Comparison of ENCODE assay signal across 13 mouse cellular contexts in the genomic region with DNA sequence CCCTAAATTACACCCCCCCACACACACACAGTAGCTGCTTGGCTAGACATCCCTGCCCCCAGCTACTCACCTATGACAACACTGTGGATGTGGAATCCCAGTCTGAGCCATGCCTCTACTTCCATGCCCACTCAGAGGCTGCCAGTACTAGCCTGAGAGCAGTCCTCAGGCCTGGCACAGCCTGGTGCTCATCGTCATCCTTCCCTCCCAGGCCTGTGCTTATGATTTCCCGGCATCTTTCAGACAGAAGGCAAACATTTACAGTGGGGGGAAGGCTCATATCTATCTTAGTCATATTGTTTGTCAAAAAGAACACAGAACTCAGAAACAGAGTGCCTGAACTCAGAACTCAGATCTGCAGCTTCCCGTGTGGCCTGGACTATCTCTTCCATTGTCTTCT. TPM values are rescaled to one million over a fixed set of nuclear protein-coding genes. Genes with fewer than 3 reads are reported as not detected.
DNase-seq lines count a peak whose midpoint lies in the region; ATAC-seq and TF ChIP-seq lines count a peak whose summit lies in the region.
"Had no signal": no experiment of that assay in that cellular context is flagged by ENCODE, and none has a peak within 500 bp of the region (broad histone marks: within the 10 kb centered on the region; RNA-seq: fewer than 3 reads in every experiment).

No protein-coding gene starts in this region.

- no peaks in the 10 kb centered on the region for H3K9me3 ChIP-seq in intestine, embryonic 15.5 days
- no peaks in the 10 kb centered on the region for H3K9me3 ChIP-seq in intestine, embryonic 16.5 days (ENCODE audit: control insufficient read depth, low read length)
- H3K9me3 ChIP-seq in neural tube, embryonic 13.5 days, result no peaks in the 10 kb centered on the region
- no peaks in the 10 kb centered on the region for H3K9me3 ChIP-seq in stomach, postnatal 0 days (ENCODE audit: control insufficient read depth, low read length)
- H3K9me3 ChIP-seq: heart, embryonic 13.5 days; kidney, embryonic 15.5 days had no signal

- no peak overlapping the region for H3K9ac ChIP-seq in intestine, embryonic 15.5 days
- no peak overlapping the region for H3K9ac ChIP-seq in intestine, embryonic 16.5 days (ENCODE audit: low read depth, low read length)
- H3K9ac ChIP-seq in neural tube, embryonic 13.5 days, result no peak overlapping the region
- H3K9ac ChIP-seq in stomach, postnatal 0 days (ENCODE audit: low read length), result no peak overlapping the region
- H3K9ac ChIP-seq: heart, embryonic 13.5 days; kidney, embryonic 15.5 days had no signal

- H3K4me2 ChIP-seq in intestine, embryonic 15.5 days (replicated peaks), result no peak overlapping the region
- no peak overlapping the region for H3K4me2 ChIP-seq in intestine, embryonic 16.5 days (ENCODE audit: low read depth, low read length)
- H3K4me2 ChIP-seq in neural tube, embryonic 13.5 days, result no peak overlapping the region
- no peak overlapping the region for H3K4me2 ChIP-seq in stomach, postnatal 0 days (replicated peaks; ENCODE audit: low read depth)
- H3K4me2 ChIP-seq: heart, embryonic 13.5 days; kidney, embryonic 15.5 days had no signal

- peak; percentile 17 for DNase-seq in lung, postnatal 36 days
- DNase-seq in lung, postnatal 25 days (ENCODE audit: low spot score), result no peak
- DNase-seq in stomach, postnatal 0 days (ENCODE audit: low spot score), result no peak
- no peak for DNase-seq in adrenal gland, postnatal 10 days
- DNase-seq: adrenal gland, postnatal 36 days; gastrocnemius, postnatal 36 days; left cerebral cortex, postnatal 4 days had no signal

- H3K36me3 ChIP-seq in intestine, embryonic 15.5 days, result no peaks in the 10 kb centered on the region
- H3K36me3 ChIP-seq in intestine, embryonic 16.5 days (ENCODE audit: control insufficient read depth, insufficient read depth, low read length), result no peaks in the 10 kb centered on the region
- H3K36me3 ChIP-seq in neural tube, embryonic 13.5 days, result no peaks in the 10 kb centered on the region
- H3K36me3 ChIP-seq in stomach, postnatal 0 days (ENCODE audit: control insufficient read depth, insufficient read depth, low read length), result no peaks in the 10 kb centered on the region
- H3K36me3 ChIP-seq: heart, embryonic 13.5 days; kidney, embryonic 15.5 days had no signal

- H3K27ac ChIP-seq in intestine, embryonic 15.5 days, result 0 out of 2 replicates have a peak overlapping the region, but pooled peaks have one; percentile 8
- H3K27ac ChIP-seq in intestine, embryonic 16.5 days (ENCODE audit: low read length), result no peak overlapping the region
- H3K27ac ChIP-seq in neural tube, embryonic 13.5 days (replicated peaks), result peak overlapping the region; percentile 39; the same call in 1 of the 2 replicates
- peak overlapping the region; percentile 63 for H3K27ac ChIP-seq in stomach, postnatal 0 days (replicated peaks)
- H3K27ac ChIP-seq: kidney, embryonic 15.5 days; macrophage had no signal

- no peak for TF ChIP-seq CTCF in stomach, postnatal 0 days (IDR thresholded peaks at IDR 0.05; ENCODE audit: low read depth)

- WGBS in intestine, embryonic 15.5 days, result 35% methylated on average over 3 of the region's 3 CpGs
- 35% methylated on average over 3 of the region's 3 CpGs for WGBS in intestine, embryonic 16.5 days
- WGBS in neural tube, embryonic 13.5 days, result 86% methylated on average over 3 of the region's 3 CpGs
- WGBS in stomach, postnatal 0 days, result 21% methylated on average over 3 of the region's 3 CpGs

- H3K4me1 ChIP-seq in intestine, embryonic 15.5 days (replicated peaks), result peaks cover 14% of the 10 kb centered on the region
- H3K4me1 ChIP-seq in intestine, embryonic 16.5 days (ENCODE audit: control insufficient read depth, insufficient read depth, low read length), result peaks cover 7% of the 10 kb centered on the region; the same call in 1 of the 2 replicates
- H3K4me1 ChIP-seq in neural tube, embryonic 13.5 days (replicated peaks), result peaks cover 4% of the 10 kb centered on the region; the same call in 1 of the 2 replicates
- no peaks in the 10 kb centered on the region for H3K4me1 ChIP-seq in stomach, postnatal 0 days (replicated peaks; ENCODE audit: control insufficient read depth, insufficient read depth)

- no peak for TF ChIP-seq EP300 in stomach, postnatal 0 days (optimal IDR thresholded peaks at IDR 0.05)

- no peak overlapping the region for H3K4me3 ChIP-seq in intestine, embryonic 15.5 days (replicated peaks)
- no peak overlapping the region for H3K4me3 ChIP-seq in intestine, embryonic 16.5 days (ENCODE audit: low read length)
- no peak overlapping the region for H3K4me3 ChIP-seq in neural tube, embryonic 13.5 days
- H3K4me3 ChIP-seq in stomach, postnatal 0 days (ENCODE audit: low read depth, low read length), result no peak overlapping the region
- H3K4me3 ChIP-seq: heart, embryonic 13.5 days; kidney, embryonic 15.5 days had no signal

- H3K27me3 ChIP-seq in intestine, embryonic 15.5 days (replicated peaks), result no peaks in the 10 kb centered on the region
- H3K27me3 ChIP-seq in intestine, embryonic 16.5 days (replicated peaks; ENCODE audit: control insufficient read depth, insufficient read depth, low read length), result no peaks in the 10 kb centered on the region
- no peaks in the 10 kb centered on the region for H3K27me3 ChIP-seq in neural tube, embryonic 13.5 days
- H3K27me3 ChIP-seq in stomach, postnatal 0 days (ENCODE audit: control insufficient read depth, insufficient read depth, low read length), result no peaks in the 10 kb centered on the region
- H3K27me3 ChIP-seq: heart, embryonic 13.5 days; kidney, embryonic 15.5 days had no signal

- no peak for ATAC-seq in intestine, embryonic 15.5 days
- ATAC-seq in intestine, embryonic 16.5 days, result no peak
- ATAC-seq in neural tube, embryonic 13.5 days (ENCODE audit: low read depth), result no peak
- ATAC-seq in stomach, postnatal 0 days (ENCODE audit: low FRiP score, low TSS enrichment), result peak; percentile 59

RNA-seq across cellular contexts. Expression of gene Zfp706, which starts 23.4 kb away (rescaled TPM):
- polyA plus RNA-seq in intestine, embryonic 15.5 days (2015; fragmentation: Nextera tagmentation; extraction: Ambion mirVana), result 544 and 685 TPM in 2 replicates
- polyA plus RNA-seq in intestine, embryonic 16.5 days (2015; fragmentation: Nextera tagmentation; extraction: Ambion mirVana), result 613 and 620 TPM in 2 replicates
- 455 and 475 TPM in 2 replicates for polyA plus RNA-seq in neural tube, embryonic 13.5 days (2015; fragmentation: Nextera tagmentation; extraction: Ambion mirVana)
- 868 and 874 TPM in 2 replicates for polyA plus RNA-seq in stomach, postnatal 0 days (2015; fragmentation: Nextera tagmentation; extraction: Ambion mirVana)
- total RNA-seq in adrenal gland, postnatal 10 days (2021), result 100 to 1,000 TPM; 179 to 181 TPM
